Mouse (Mus musculus): ENCODE data around the gene Hic1.

- no peak for TF ChIP-seq CTCF (IDR thresholded peaks at IDR 0.05; ENCODE audit: low read depth, low read length)
- no peak for TF ChIP-seq POLR2A (IDR thresholded peaks at IDR 0.05; ENCODE audit: borderline replicate concordance, low read depth, low read length)
These were observed 7.8 kb downstream of the Hic1 start for GRCm38 (mm10) chr11:75161417-75162008.
